Mouse (Mus musculus): ENCODE results near the gene Wdr76. TPM values are rescaled to one million over a fixed set of nuclear protein-coding genes. Genes with fewer than 3 reads are reported as not detected.

The Wdr76 gene
- total and polyA plus RNA-seq, 3 experiments, result 17.4 to 29.9 (median 26.9) TPM

DNA sequence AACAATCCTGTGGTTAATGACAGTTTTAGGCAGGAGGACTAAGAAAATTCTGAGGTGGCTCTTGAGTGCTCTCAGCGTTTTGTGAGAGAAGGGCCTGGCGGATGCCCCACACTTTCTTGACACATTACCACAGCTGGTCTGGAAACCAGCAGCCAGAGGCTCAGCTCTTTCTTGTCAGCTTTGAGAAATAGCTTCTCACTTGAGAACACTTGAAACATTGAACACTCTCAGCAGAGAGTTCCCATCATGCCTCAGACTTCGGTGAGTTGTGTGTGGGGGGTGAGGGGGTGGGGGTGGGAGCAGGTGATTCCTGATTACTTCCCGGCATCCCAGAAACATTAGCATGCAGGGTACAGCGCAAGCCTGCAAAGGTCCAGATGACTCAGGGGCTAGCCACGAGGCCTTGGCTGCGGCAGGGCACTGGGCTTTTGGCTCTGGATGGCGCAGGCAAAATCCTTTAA, 69.2 kb downstream of the Wdr76 start:
- H3K4me2 ChIP-seq (ENCODE audit: insufficient read depth, low read depth, poor library complexity, severe bottlenecking), result no peak overlapping the region
- H3K4me1 ChIP-seq (ENCODE audit: control insufficient read depth in 1 of 2, insufficient read depth in 2 of 2), result peaks cover 8 to 35% of the 10 kb centered on the region in 2 experiments
- in situ Hi-C loops (cut with MboI; ENCODE audit: low pct_ligation_motif_present, low pct_unique_long_range_greater_than_20kb, low sequenced_read_pairs) (loop anchor here (5.0 kb wide), 1 partner anchor 97 kb away; no protein-coding TSS in a partner anchor), dilution Hi-C loops (cut with MboI; ENCODE audit: extremely low pct_ligation_motif_present, extremely low pct_unique_long_range_greater_than_20kb, low sequenced_read_pairs) (no loop called here)
- peaks cover 0 to 7% of the 10 kb centered on the region in 2 experiments for H3K36me3 ChIP-seq (replicated peaks in 1 of 2; ENCODE audit: control insufficient read depth in 1 of 2, insufficient read depth in 1 of 2, low read length in 1 of 2)
- H3K4me3 ChIP-seq (replicated peaks in 1 of 3; ENCODE audit: low read depth in 2 of 3, low read length in 2 of 3, poor library complexity in 1 of 3), result no peak overlapping the region
- DNase-seq (ENCODE audit: extremely low read depth), result no peak
- H3K9me3 ChIP-seq (replicated peaks; ENCODE audit: low read length), result no peaks in the 10 kb centered on the region
- TF ChIP-seq ELF1 (IDR thresholded peaks at IDR 0.05; ENCODE audit: low read depth, low read length) (no peak), MAZ (IDR thresholded peaks at IDR 0.05; ENCODE audit: low read depth, low read length) (no peak), SMC3 (IDR thresholded peaks at IDR 0.05; ENCODE audit: low read depth, low read length) (no peak), SIN3A (IDR thresholded peaks at IDR 0.05; ENCODE audit: low read length) (no peak), JUND (conservative IDR thresholded peaks at IDR 0.05; ENCODE audit: low read depth, low read length) (no peak), RCOR1 (conservative IDR thresholded peaks at IDR 0.05; ENCODE audit: low read depth, low read length) (no peak), MYC (IDR thresholded peaks at IDR 0.05; ENCODE audit: low read depth, low read length) (no peak), MXI1 (IDR thresholded peaks at IDR 0.05; ENCODE audit: low read depth, low read length) (no peak), ETS1 (conservative IDR thresholded peaks at IDR 0.05; ENCODE audit: low read depth, low read length) (no peak), TCF12 (IDR thresholded peaks at IDR 0.05; ENCODE audit: low read depth, low read length) (no peak), POLR2AphosphoS2 (IDR thresholded peaks at IDR 0.05; ENCODE audit: low read depth, low read length) (no peak), BHLHE40 (IDR thresholded peaks at IDR 0.05; ENCODE audit: low read depth, low read length) (no peak), USF2 (conservative IDR thresholded peaks at IDR 0.05; ENCODE audit: low read depth, low read length) (no peak)
- no peak overlapping the region for H3K27ac ChIP-seq (ENCODE audit: insufficient read depth, low read depth)
- no peaks in the 10 kb centered on the region for H3K79me2 ChIP-seq (replicated peaks; ENCODE audit: control insufficient read depth, extremely low read depth, insufficient read depth, poor library complexity, severe bottlenecking)
- H3K27me3 ChIP-seq (replicated peaks), result no peaks in the 10 kb centered on the region
- H3K9ac ChIP-seq (ENCODE audit: insufficient read depth, low read depth), result no peak overlapping the region

GRCm38 (mm10) chr2:121582809-121583376, 76.4 kb downstream of the Wdr76 start:
- TF ChIP-seq CHD1 (IDR thresholded peaks at IDR 0.05; ENCODE audit: low read depth, low read length) (no peak), ZKSCAN1 (IDR thresholded peaks at IDR 0.05; ENCODE audit: borderline replicate concordance, low read depth, low read length) (no peak), PAX5 (IDR thresholded peaks at IDR 0.05; ENCODE audit: low read length) (no peak), ZMIZ1 (IDR thresholded peaks at IDR 0.05; ENCODE audit: low read depth, low read length) (no peak), MYC (IDR thresholded peaks at IDR 0.05; ENCODE audit: low read depth, low read length) (no peak), BHLHE40 (IDR thresholded peaks at IDR 0.05; ENCODE audit: low read depth, low read length) (no peak), ZC3H11A (IDR thresholded peaks at IDR 0.05; ENCODE audit: low read depth, low read length) (no peak), MAZ (IDR thresholded peaks at IDR 0.05; ENCODE audit: low read depth, low read length) (no peak), NELFE (IDR thresholded peaks at IDR 0.05; ENCODE audit: low read depth, low read length) (no peak), CHD2 (IDR thresholded peaks at IDR 0.05; ENCODE audit: low read length) (no peak), JUN (IDR thresholded peaks at IDR 0.05; ENCODE audit: insufficient read depth, low read depth, low read length) (no peak), MXI1 (IDR thresholded peaks at IDR 0.05; ENCODE audit: low read depth, low read length) (no peak), POLR2AphosphoS2 (IDR thresholded peaks at IDR 0.05; ENCODE audit: low read depth, low read length) (no peak), UBTF (IDR thresholded peaks at IDR 0.05; ENCODE audit: low read depth, low read length) (no peak)
- H3K9ac ChIP-seq (ENCODE audit: insufficient read depth, low read depth), result no peak overlapping the region
- H3K9me3 ChIP-seq (replicated peaks; ENCODE audit: low read length), result no peaks in the 10 kb centered on the region
- in situ Hi-C loops (cut with MboI; ENCODE audit: low pct_ligation_motif_present, low pct_unique_long_range_greater_than_20kb, low sequenced_read_pairs), result no loop called here
- no peak overlapping the region for H3K4me2 ChIP-seq (ENCODE audit: insufficient read depth, low read depth, poor library complexity, severe bottlenecking)
- peaks cover 0 to 2% of the 10 kb centered on the region in 2 experiments; a peak in 2 of 4 replicates for H3K4me1 ChIP-seq (ENCODE audit: control insufficient read depth in 1 of 2, insufficient read depth in 2 of 2)
- no peak overlapping the region for H3K4me3 ChIP-seq (replicated peaks in 1 of 3; ENCODE audit: low read depth in 2 of 3, low read length in 2 of 3, poor library complexity in 1 of 3)
- H3K79me2 ChIP-seq (replicated peaks; ENCODE audit: control insufficient read depth, extremely low read depth, insufficient read depth, poor library complexity, severe bottlenecking), result no peaks in the 10 kb centered on the region
- H3K27ac ChIP-seq (ENCODE audit: insufficient read depth, low read depth), result no peak overlapping the region
- dilution Hi-C loops (cut with MboI; ENCODE audit: extremely low pct_ligation_motif_present, extremely low pct_unique_long_range_greater_than_20kb, low sequenced_read_pairs), result no loop called here
- H3K36me3 ChIP-seq (replicated peaks in 1 of 2; ENCODE audit: control insufficient read depth in 1 of 2, insufficient read depth in 1 of 2, low read length in 1 of 2), result no peaks in the 10 kb centered on the region
- no peak for DNase-seq (ENCODE audit: extremely low read depth)
- H3K27me3 ChIP-seq (replicated peaks), result no peaks in the 10 kb centered on the region
